Comparison of ENCODE assay signal across 8 mouse cellular contexts in the genomic region with DNA sequence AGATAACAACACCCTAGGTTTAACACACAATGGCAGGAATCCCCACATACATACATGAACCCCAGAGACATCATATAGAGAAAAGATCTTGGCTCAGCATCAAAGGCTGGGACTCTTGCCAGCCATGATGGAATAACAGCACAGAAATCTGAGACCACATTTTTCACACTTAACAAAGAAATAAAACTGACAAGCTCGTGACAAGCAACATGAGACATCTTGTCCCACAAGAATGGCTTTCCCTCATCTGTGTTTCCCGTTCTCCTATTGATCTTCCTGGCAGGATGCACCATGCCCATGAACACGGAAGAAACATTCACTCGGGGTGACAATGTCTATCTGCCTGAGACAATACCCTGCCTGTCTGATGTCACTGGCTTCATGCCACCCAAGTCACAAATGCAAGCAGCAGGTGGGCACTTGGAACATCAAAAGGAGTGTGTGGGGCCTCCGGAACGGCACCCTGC.
DNase-seq lines count a peak whose midpoint lies in the region; ATAC-seq lines count a peak whose summit lies in the region.

No protein-coding gene starts in this region.

- H3K4me1 ChIP-seq in heart, embryonic 10.5 days = peaks cover 20% of the 10 kb centered on the region
- H3K4me1 ChIP-seq in forebrain, embryonic 15.5 days = peaks cover 36% of the 10 kb centered on the region
- H3K4me1 ChIP-seq in midbrain, embryonic 11.5 days (ENCODE audit: control insufficient read depth, insufficient read depth, low read length) = peaks cover 43% of the 10 kb centered on the region

- no peaks in the 10 kb centered on the region for H3K36me3 ChIP-seq in heart, embryonic 10.5 days
- H3K36me3 ChIP-seq in forebrain, embryonic 15.5 days = no peaks in the 10 kb centered on the region
- no peaks in the 10 kb centered on the region for H3K36me3 ChIP-seq in midbrain, embryonic 11.5 days (ENCODE audit: control insufficient read depth, insufficient read depth, low read length)

- H3K9me3 ChIP-seq in heart, embryonic 10.5 days = no peaks in the 10 kb centered on the region
- H3K9me3 ChIP-seq in forebrain, embryonic 15.5 days = no peaks in the 10 kb centered on the region
- H3K9me3 ChIP-seq in midbrain, embryonic 11.5 days (ENCODE audit: control insufficient read depth, low read length) = no peaks in the 10 kb centered on the region

- H3K27me3 ChIP-seq in heart, embryonic 10.5 days (ENCODE audit: insufficient read depth, poor library complexity, severe bottlenecking) = no peaks in the 10 kb centered on the region
- no peaks in the 10 kb centered on the region for H3K27me3 ChIP-seq in forebrain, embryonic 15.5 days
- H3K27me3 ChIP-seq in midbrain, embryonic 11.5 days (ENCODE audit: control insufficient read depth, insufficient read depth, low read length) = no peaks in the 10 kb centered on the region

- H3K4me3 ChIP-seq in heart, embryonic 10.5 days = no peak overlapping the region
- no peak overlapping the region for H3K4me3 ChIP-seq in forebrain, embryonic 15.5 days
- H3K4me3 ChIP-seq in midbrain, embryonic 11.5 days (ENCODE audit: low read depth, low read length) = no peak overlapping the region

- H3K27ac ChIP-seq in heart, embryonic 10.5 days = 0 out of 2 replicates have a peak overlapping the region, but pooled peaks have one; percentile 16
- peak overlapping the region; percentile 82 for H3K27ac ChIP-seq in forebrain, embryonic 15.5 days (replicated peaks)
- peak overlapping the region; percentile 89 for H3K27ac ChIP-seq in midbrain, embryonic 11.5 days (ENCODE audit: low read depth, low read length)

- intact Hi-C loops in heart, postnatal 14 days (cut with DNase I) = no loop called here
- intact Hi-C loops in gastrocnemius, postnatal 36 days (cut with DNase I) = no loop called here

- ATAC-seq in forebrain, embryonic 15.5 days (replicated peaks) = no peak; the same call in 1 of the 2 replicates
- no peak for ATAC-seq in midbrain, embryonic 11.5 days (ENCODE audit: low FRiP score)

- DNase-seq in heart, embryonic 10.5 days (ENCODE audit: low spot score) = no peak
- DNase-seq in heart, postnatal 14 days = no peak
- DNase-seq in MN1 (ENCODE audit: low spot score) = peak; percentile 7
- no peak for DNase-seq in midbrain, embryonic 11.5 days (ENCODE audit: low spot score, missing footprints)
- DNase-seq in gastrocnemius, postnatal 36 days = no peak
- DNase-seq in spleen, postnatal 4 days (ENCODE audit: low spot score in 2 of 2) = no peak
- DNase-seq in gastrocnemius, postnatal 10 days = no peak

- no peak overlapping the region for H3K4me2 ChIP-seq in forebrain, embryonic 15.5 days (replicated peaks)
- no peak overlapping the region; the same call in 1 of the 2 replicates for H3K4me2 ChIP-seq in midbrain, embryonic 11.5 days

- WGBS in heart, embryonic 10.5 days = 43% methylated on average over 6 of the region's 6 CpGs
- 7% methylated on average over 6 of the region's 6 CpGs for WGBS in forebrain, embryonic 15.5 days
- WGBS in midbrain, embryonic 11.5 days = 7% methylated on average over 6 of the region's 6 CpGs

- no peak overlapping the region for H3K9ac ChIP-seq in forebrain, embryonic 15.5 days (replicated peaks)
- 0 out of 2 replicates have a peak overlapping the region, but pooled peaks have one; percentile 47 for H3K9ac ChIP-seq in midbrain, embryonic 11.5 days (ENCODE audit: low read length)

Comparison
In these comparisons a context has a peak if more than half of its experiments do, and no peak if none do; other contexts are left out.
1. H3K27ac ChIP-seq: peak in every context shown above with its lines; median percentile 89 in midbrain, embryonic 11.5 days; 82 in forebrain, embryonic 15.5 days; 16 in heart, embryonic 10.5 days.